Mouse (Mus musculus): ENCODE data around the gene Fam117b. TPM values are rescaled to one million over a fixed set of nuclear protein-coding genes. Genes with fewer than 3 reads are reported as not detected.

Gene Fam117b
- total and polyA plus RNA-seq, 3 experiments, result 5.2 to 24.6 (median 10.6) TPM

GRCm38 (mm10) chr1:59966171-59966785 lies 53.5 kb downstream of the Fam117b start:
- H3K27me3 ChIP-seq (ENCODE audit: control insufficient read depth, insufficient read depth, low read length), result no peaks in the 10 kb centered on the region
- intact Hi-C loops (cut with DNase I), result no loop called here
- H3K4me1 ChIP-seq (ENCODE audit: control insufficient read depth, insufficient read depth, low read length), result no peaks in the 10 kb centered on the region; the same call in 1 of the 2 replicates
- no peak for TF ChIP-seq CTCF (IDR thresholded peaks at IDR 0.05)
- no peak for TF ChIP-seq EP300 (IDR thresholded peaks at IDR 0.05; ENCODE audit: insufficient read depth, low read depth, low read length)
- no peak for TF ChIP-seq POLR2A (IDR thresholded peaks at IDR 0.05; ENCODE audit: insufficient read depth, low read depth, low read length)
- no peaks in the 10 kb centered on the region for H3K79me2 ChIP-seq (replicated peaks; ENCODE audit: control insufficient read depth, insufficient read depth, low read length)
- DNase-seq, result no peak
- 48% methylated on average over 6 of the region's 6 CpGs for WGBS
- H3K36me3 ChIP-seq (ENCODE audit: control insufficient read depth, insufficient read depth, low read length), result no peaks in the 10 kb centered on the region; the same call in none of the 2 replicates
- no peak overlapping the region for H3K4me3 ChIP-seq
- H3K27ac ChIP-seq, result no peak overlapping the region
- H3K9ac ChIP-seq (ENCODE audit: low read depth, low read length), result no peak overlapping the region

- Histone ChIP-seq H3K79me2 (replicated peaks; ENCODE audit: control insufficient read depth, insufficient read depth, low read length) (no peaks in the 10 kb centered on the region), H3K27me3 (ENCODE audit: control insufficient read depth, insufficient read depth, low read length) (no peaks in the 10 kb centered on the region), H3K4me3 (no peak overlapping the region), H3K27ac (no peak overlapping the region), H3K36me3 (ENCODE audit: control insufficient read depth, insufficient read depth, low read length) (no peaks in the 10 kb centered on the region; the same call in none of the 2 replicates), H3K9ac (ENCODE audit: low read depth, low read length) (no peak overlapping the region), H3K4me1 (ENCODE audit: control insufficient read depth, insufficient read depth, low read length) (no peaks in the 10 kb centered on the region; the same call in 1 of the 2 replicates)
- WGBS, result 91% methylated on average over 4 of the region's 4 CpGs
- TF ChIP-seq EP300 (IDR thresholded peaks at IDR 0.05; ENCODE audit: insufficient read depth, low read depth, low read length), result no peak
- TF ChIP-seq CTCF (IDR thresholded peaks at IDR 0.05), result peak; percentile 75
- no peak for TF ChIP-seq POLR2A (IDR thresholded peaks at IDR 0.05; ENCODE audit: insufficient read depth, low read depth, low read length)
- DNase-seq, result peak; percentile 9 to 34
- intact Hi-C loops (cut with DNase I), result loop anchor here (1.0 kb wide), 1 partner anchor 84 kb away; no protein-coding TSS in a partner anchor
Measured at GRCm38 (mm10) chr1:59967291-59967690, 54.5 kb downstream of the Fam117b start.

- Histone ChIP-seq H3K4me1 (ENCODE audit: control insufficient read depth, insufficient read depth, low read length) (no peaks in the 10 kb centered on the region; the same call in 1 of the 2 replicates), H3K27me3 (ENCODE audit: control insufficient read depth, insufficient read depth, low read length) (no peaks in the 10 kb centered on the region), H3K79me2 (replicated peaks; ENCODE audit: control insufficient read depth, insufficient read depth, low read length) (no peaks in the 10 kb centered on the region), H3K27ac (no peak overlapping the region), H3K9ac (ENCODE audit: low read depth, low read length) (no peak overlapping the region), H3K36me3 (ENCODE audit: control insufficient read depth, insufficient read depth, low read length) (peaks cover 3% of the 10 kb centered on the region), H3K4me3 (no peak overlapping the region)
- TF ChIP-seq EP300 (IDR thresholded peaks at IDR 0.05; ENCODE audit: insufficient read depth, low read depth, low read length) (no peak), CTCF (IDR thresholded peaks at IDR 0.05) (no peak), POLR2A (IDR thresholded peaks at IDR 0.05; ENCODE audit: insufficient read depth, low read depth, low read length) (no peak)
- intact Hi-C loops (cut with DNase I), result no loop called here
- no peak for DNase-seq
Measured at GRCm38 (mm10) chr1:59986626-59987025, 73.8 kb downstream of the Fam117b start.

DNA sequence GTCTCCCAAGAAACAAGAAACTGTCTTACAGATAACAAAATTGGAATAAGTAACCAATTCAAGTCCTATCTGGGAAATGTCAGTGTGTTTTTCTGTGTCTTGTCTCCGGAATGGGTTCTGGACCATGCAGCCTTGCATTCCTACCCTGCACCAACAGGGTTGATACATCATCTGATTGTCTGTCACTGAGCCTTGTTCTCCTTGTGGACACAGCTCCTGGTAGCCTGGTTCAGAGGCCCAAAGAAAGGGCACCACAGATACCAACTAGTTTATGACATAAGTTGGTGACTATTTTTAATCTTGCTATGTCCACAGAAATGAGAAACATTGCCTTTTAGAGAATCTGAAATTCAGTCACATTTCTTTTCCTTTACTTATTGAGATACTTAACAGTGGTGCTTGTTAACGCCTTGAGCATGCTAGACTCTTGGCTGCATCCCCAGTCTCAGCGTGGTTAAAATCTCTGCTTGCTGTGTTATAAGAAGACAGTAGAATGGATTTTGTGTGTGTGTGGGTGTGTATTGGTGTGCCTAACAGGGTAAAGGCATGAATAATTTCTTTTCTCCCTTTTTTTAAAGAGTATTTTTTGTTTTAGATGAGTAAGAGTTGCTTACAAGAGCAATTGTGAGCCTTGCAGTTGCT lies 74.7 kb downstream of the Fam117b start:
- no peaks in the 10 kb centered on the region for H3K79me2 ChIP-seq (replicated peaks; ENCODE audit: control insufficient read depth, insufficient read depth, low read length)
- TF ChIP-seq EP300 (IDR thresholded peaks at IDR 0.05; ENCODE audit: insufficient read depth, low read depth, low read length) (no peak), CTCF (IDR thresholded peaks at IDR 0.05) (no peak), POLR2A (IDR thresholded peaks at IDR 0.05; ENCODE audit: insufficient read depth, low read depth, low read length) (no peak)
- no peak overlapping the region for H3K27ac ChIP-seq
- intact Hi-C loops (cut with DNase I), result no loop called here
- H3K4me1 ChIP-seq (ENCODE audit: control insufficient read depth, insufficient read depth, low read length), result no peaks in the 10 kb centered on the region; the same call in 1 of the 2 replicates
- peaks cover 3% of the 10 kb centered on the region for H3K36me3 ChIP-seq (ENCODE audit: control insufficient read depth, insufficient read depth, low read length)
- DNase-seq, result no peak
- 79% methylated on average over 3 of the region's 3 CpGs for WGBS
- no peak overlapping the region for H3K9ac ChIP-seq (ENCODE audit: low read depth, low read length)
- H3K4me3 ChIP-seq, result no peak overlapping the region
- no peaks in the 10 kb centered on the region for H3K27me3 ChIP-seq (ENCODE audit: control insufficient read depth, insufficient read depth, low read length)

DNA sequence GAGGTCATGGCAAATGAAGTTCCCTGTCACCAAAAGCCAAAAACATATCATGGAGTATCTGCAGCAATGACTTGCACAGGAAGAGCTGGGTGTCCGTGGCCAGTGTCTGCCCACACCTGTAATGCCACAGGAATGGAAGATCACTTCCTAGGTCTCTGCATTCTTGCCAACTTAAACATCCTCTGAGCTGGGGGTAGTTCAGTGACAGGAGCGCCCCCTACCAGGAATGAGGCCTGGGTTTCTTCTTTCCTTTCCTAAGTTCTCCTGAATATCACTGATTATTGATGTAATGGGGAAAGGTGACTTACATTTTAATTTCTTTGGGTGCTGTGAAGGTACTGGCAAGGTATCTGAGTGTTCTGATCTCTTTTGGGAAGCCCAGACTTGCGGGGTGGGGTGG lies 82.8 kb downstream of the Fam117b start:
- Histone ChIP-seq H3K4me3 (no peak overlapping the region), H3K4me1 (ENCODE audit: control insufficient read depth, insufficient read depth, low read length) (no peaks in the 10 kb centered on the region; the same call in none of the 2 replicates), H3K9ac (ENCODE audit: low read depth, low read length) (no peak overlapping the region), H3K36me3 (ENCODE audit: control insufficient read depth, insufficient read depth, low read length) (no peaks in the 10 kb centered on the region), H3K27ac (no peak overlapping the region), H3K79me2 (replicated peaks; ENCODE audit: control insufficient read depth, insufficient read depth, low read length) (no peaks in the 10 kb centered on the region), H3K27me3 (ENCODE audit: control insufficient read depth, insufficient read depth, low read length) (no peaks in the 10 kb centered on the region)
- no peak for TF ChIP-seq POLR2A (IDR thresholded peaks at IDR 0.05; ENCODE audit: insufficient read depth, low read depth, low read length)
- no peak for TF ChIP-seq EP300 (IDR thresholded peaks at IDR 0.05; ENCODE audit: insufficient read depth, low read depth, low read length)
- TF ChIP-seq CTCF (IDR thresholded peaks at IDR 0.05), result no peak
- 41% methylated on average over 3 of the region's 3 CpGs for WGBS
- intact Hi-C loops (cut with DNase I), result loop anchor here (10.0 kb wide), 1 partner anchor 291 kb away; no protein-coding TSS in a partner anchor
- DNase-seq, result no peak

DNA sequence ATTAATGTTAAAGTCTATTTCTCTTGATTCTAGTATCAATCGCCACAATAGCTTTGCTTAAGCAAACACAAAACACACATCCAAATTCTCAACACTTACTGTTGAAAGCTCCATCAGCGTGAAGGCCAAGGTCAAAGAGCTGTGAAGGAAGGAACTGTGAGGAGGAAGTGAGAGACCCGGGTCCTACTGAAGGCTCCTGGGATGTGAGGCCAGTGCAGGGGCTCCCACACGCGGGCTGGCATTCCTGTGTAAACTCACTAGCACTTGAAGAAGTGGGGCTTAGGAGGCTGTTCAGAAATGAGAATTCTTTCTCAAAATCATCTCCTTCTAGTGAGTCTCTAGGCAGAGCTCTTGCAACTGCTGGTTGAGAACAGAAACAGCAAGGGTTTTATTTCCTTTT lies 84.5 kb downstream of the Fam117b start:
- intact Hi-C loops (cut with DNase I), result loop anchor here (10.0 kb wide), 1 partner anchor 293 kb away; no protein-coding TSS in a partner anchor

More for the DNA sequence above, 84.5 kb downstream of the Fam117b start:
- Histone ChIP-seq H3K36me3 (ENCODE audit: control insufficient read depth, insufficient read depth, low read length) (no peaks in the 10 kb centered on the region), H3K79me2 (replicated peaks; ENCODE audit: control insufficient read depth, insufficient read depth, low read length) (no peaks in the 10 kb centered on the region), H3K27ac (no peak overlapping the region), H3K4me1 (ENCODE audit: control insufficient read depth, insufficient read depth, low read length) (no peaks in the 10 kb centered on the region; the same call in none of the 2 replicates), H3K27me3 (ENCODE audit: control insufficient read depth, insufficient read depth, low read length) (no peaks in the 10 kb centered on the region), H3K9ac (ENCODE audit: low read depth, low read length) (no peak overlapping the region), H3K4me3 (no peak overlapping the region)
- DNase-seq, result no peak
- 38% methylated on average over 5 of the region's 5 CpGs for WGBS
- TF ChIP-seq CTCF (IDR thresholded peaks at IDR 0.05), result no peak
- no peak for TF ChIP-seq POLR2A (IDR thresholded peaks at IDR 0.05; ENCODE audit: insufficient read depth, low read depth, low read length)
- no peak for TF ChIP-seq EP300 (IDR thresholded peaks at IDR 0.05; ENCODE audit: insufficient read depth, low read depth, low read length)
